Mouse (Mus musculus): ENCODE measurements around the gene Kcnq4.

GRCm38 (mm10) chr4:120721574-120721973, 26.8 kb downstream of the Kcnq4 start:
- no peak for TF ChIP-seq CTCF (IDR thresholded peaks at IDR 0.05)
- TF ChIP-seq EP300 (IDR thresholded peaks at IDR 0.05) = no peak
